Mouse (Mus musculus) forebrain, embryonic 11.5 days (tissue): ENCODE measurements around the gene AC124502.3. TPM values are rescaled to one million over a fixed set of nuclear protein-coding genes. Genes with fewer than 3 reads are reported as not detected.

Experiments used
- ATAC-seq: fragments of 200-750 bp; cut with Nextera tagmentation; replicated peaks from 2 replicates; pipeline ENCODE4 v1.8.0; 2017; ENCODE audit warnings: moderate TSS enrichment; ENCODE audit not compliant: low FRiP score
- DNase-seq: peaks from one replicate; pipeline ENCODE4 v3.0.0-alpha.2; 2017; ENCODE audit warnings: low spot score
- H3K27ac ChIP-seq: fragments of 300-500 bp; sonication (generic); 2 replicates; pipeline ENCODE4 v1.5.1; 2014; ENCODE audit warnings: low read depth, low read length
- H3K27me3 ChIP-seq: fragments of 300-500 bp; sonication (generic); 2 replicates; pipeline ENCODE4 v1.6.1; 2014; ENCODE audit warnings: mild to moderate bottlenecking, low read length, mixed read lengths; ENCODE audit not compliant: control insufficient read depth, insufficient read depth
- H3K36me3 ChIP-seq: fragments of 300-500 bp; sonication (generic); 2 replicates; pipeline ENCODE4 v1.6.1; 2014; ENCODE audit warnings: mild to moderate bottlenecking, low read length, moderate library complexity, mixed read lengths; ENCODE audit not compliant: control insufficient read depth, insufficient read depth
- H3K4me1 ChIP-seq: fragments of 300-500 bp; sonication (generic); replicated peaks from 2 replicates; pipeline ENCODE4 v1.6.1; 2014; ENCODE audit warnings: low read length, mixed read lengths; ENCODE audit not compliant: control insufficient read depth, insufficient read depth
- H3K4me2 ChIP-seq: fragments of 300-500 bp; sonication (generic); 2 replicates; pipeline ENCODE4 v1.6.1; 2014; ENCODE audit warnings: low read depth, mild to moderate bottlenecking, low read length, moderate library complexity, mixed read lengths; ENCODE audit not compliant: severe bottlenecking
- H3K4me3 ChIP-seq: fragments of 300-500 bp; sonication (generic); 2 replicates; pipeline ENCODE4 v1.5.1; 2014; ENCODE audit warnings: low read depth, low read length
- H3K9ac ChIP-seq: fragments of 300-500 bp; sonication (generic); 2 replicates; pipeline ENCODE4 v1.6.1; 2014; ENCODE audit warnings: low read length
- H3K9me3 ChIP-seq: fragments of 300-500 bp; sonication (generic); 2 replicates; pipeline ENCODE4 v1.6.1; 2016; ENCODE audit warnings: low read length, mixed read lengths; ENCODE audit not compliant: control insufficient read depth
- WGBS: fragments of 180-500 bp; shearing (Covaris S2); extraction: QIAGEN DNeasy Blood & Tissue Kit; methylation state at CpG from one replicate; pipeline ENCODE4 v1.1.7; 2014; 5-methylcytosine and 5-hydroxymethylcytosine counted together
- polyA plus RNA-seq: library from polyadenylated mRNA; unstranded; fragments of >200 nt; fragmentation: Nextera tagmentation; extraction: Ambion mirVana; gene quantifications from 2 replicates; pipeline ENCODE4 v1.2.1, GENCODE M21; 2014

The AC124502.3 gene
- polyA plus RNA-seq, 1 experiment from 2014 or later: 4.2 TPM

GRCm38 (mm10) chr19:5051031-5051430 lies 12.3 kb downstream of the AC124502.3 start:
- Histone ChIP-seq H3K9me3 (no peaks in the 10 kb centered on the region), H3K36me3 (no peaks in the 10 kb centered on the region; the same call in 1 of the 2 replicates), H3K4me3 (no peak overlapping the region), H3K9ac (no peak overlapping the region), H3K27ac (no peak overlapping the region), H3K27me3 (peaks cover 23% of the 10 kb centered on the region), H3K4me1 (peaks cover 11% of the 10 kb centered on the region), H3K4me2 (no peak overlapping the region; the same call in 1 of the 2 replicates)
- 6% methylated on average over 17 of the region's 17 CpGs for WGBS
- DNase-seq: no peak
- ATAC-seq: no peak

- peaks cover 23% of the 10 kb centered on the region for H3K27me3 ChIP-seq
- H3K9me3 ChIP-seq: no peaks in the 10 kb centered on the region
- H3K4me3 ChIP-seq: no peak overlapping the region
- DNase-seq (no peak), ATAC-seq (no peak)
- WGBS: 44% methylated on average over 3 of the region's 3 CpGs
- no peaks in the 10 kb centered on the region; the same call in 1 of the 2 replicates for H3K36me3 ChIP-seq
- no peak overlapping the region; the same call in 1 of the 2 replicates for H3K4me2 ChIP-seq
- no peak overlapping the region for H3K27ac ChIP-seq
- H3K4me1 ChIP-seq: peaks cover 11% of the 10 kb centered on the region
- no peak overlapping the region for H3K9ac ChIP-seq
Observed at GRCm38 (mm10) chr19:5051515-5051914, 12.8 kb downstream of the AC124502.3 start.

GRCm38 (mm10) chr19:5052166-5052822 lies 13.6 kb downstream of the AC124502.3 start:
- H3K4me1 ChIP-seq: peaks cover 11% of the 10 kb centered on the region
- H3K27me3 ChIP-seq: peaks cover 23% of the 10 kb centered on the region
- H3K9ac ChIP-seq: no peak overlapping the region
- WGBS: 37% methylated on average over 25 of the region's 25 CpGs
- H3K36me3 ChIP-seq: no peaks in the 10 kb centered on the region; the same call in 1 of the 2 replicates
- no peak overlapping the region for H3K4me2 ChIP-seq
- ATAC-seq (no peak), DNase-seq (peak; percentile 55)
- no peak overlapping the region for H3K4me3 ChIP-seq
- no peaks in the 10 kb centered on the region for H3K9me3 ChIP-seq
- no peak overlapping the region for H3K27ac ChIP-seq

GRCm38 (mm10) chr19:5052853-5053252 lies 14.2 kb downstream of the AC124502.3 start:
- Histone ChIP-seq H3K9ac (no peak overlapping the region), H3K4me2 (no peak overlapping the region), H3K4me3 (no peak overlapping the region)

GRCm38 (mm10) chr19:5053909-5054308 lies 15.2 kb downstream of the AC124502.3 start:
- 18% methylated on average over 9 of the region's 9 CpGs for WGBS
- Histone ChIP-seq H3K36me3 (no peaks in the 10 kb centered on the region), H3K4me3 (no peak overlapping the region), H3K9ac (no peak overlapping the region), H3K27ac (no peak overlapping the region), H3K4me2 (no peak overlapping the region), H3K27me3 (peaks cover 23% of the 10 kb centered on the region), H3K9me3 (no peaks in the 10 kb centered on the region), H3K4me1 (peaks cover 14% of the 10 kb centered on the region)
- DNase-seq: peak; percentile 84
- ATAC-seq: no peak

More at GRCm38 (mm10) chr19:5052853-5053252, 14.2 kb downstream of the AC124502.3 start:
- peaks cover 11% of the 10 kb centered on the region for H3K4me1 ChIP-seq
- 69% methylated on average over 17 of the region's 17 CpGs for WGBS
- peak; percentile 48 for DNase-seq
- H3K27ac ChIP-seq: no peak overlapping the region
- H3K9me3 ChIP-seq: no peaks in the 10 kb centered on the region
- no peaks in the 10 kb centered on the region; the same call in 1 of the 2 replicates for H3K36me3 ChIP-seq
- ATAC-seq: no peak
- peaks cover 23% of the 10 kb centered on the region for H3K27me3 ChIP-seq

GRCm38 (mm10) chr19:5056251-5056650 lies 17.6 kb downstream of the AC124502.3 start:
- no peak overlapping the region for H3K27ac ChIP-seq

GRCm38 (mm10) chr19:5057876-5058775 lies 19.4 kb downstream of the AC124502.3 start:
- Histone ChIP-seq H3K36me3 (no peaks in the 10 kb centered on the region), H3K9me3 (no peaks in the 10 kb centered on the region), H3K4me3 (no peak overlapping the region), H3K27ac (no peak overlapping the region), H3K4me2 (no peak overlapping the region), H3K27me3 (peaks cover under 1% of the 10 kb centered on the region; the same call in 1 of the 2 replicates), H3K4me1 (peaks cover 11% of the 10 kb centered on the region; the same call in 1 of the 2 replicates), H3K9ac (no peak overlapping the region)
- ATAC-seq: no peak
- DNase-seq: no peak
- WGBS: 22% methylated on average over 16 of the region's 16 CpGs

More at GRCm38 (mm10) chr19:5056251-5056650, 17.6 kb downstream of the AC124502.3 start:
- Histone ChIP-seq H3K9ac (no peak overlapping the region), H3K9me3 (no peaks in the 10 kb centered on the region), H3K4me2 (no peak overlapping the region), H3K4me3 (no peak overlapping the region), H3K36me3 (no peaks in the 10 kb centered on the region), H3K27me3 (peaks cover 18% of the 10 kb centered on the region), H3K4me1 (peaks cover 11% of the 10 kb centered on the region; the same call in 1 of the 2 replicates)
- 14% methylated on average over 6 of the region's 6 CpGs for WGBS
- DNase-seq: peak; percentile 82
- ATAC-seq: peak; percentile 57
